Mouse (Mus musculus) ES-Bruce4 (cell line): ENCODE measurements around the gene Tmem39b. TPM values are rescaled to one million over a fixed set of nuclear protein-coding genes. Genes with fewer than 3 reads are reported as not detected.
A peak's percentile ranks its signal among the peaks of the same experiment; 100 is the strongest.

Source experiments
- H3K27ac ChIP-seq: 2 replicates; pipeline ENCODE4 v1.5.1; 2012; ENCODE audit warnings: low read length, inconsistent platforms; ENCODE audit not compliant: insufficient read depth
- H3K27me3 ChIP-seq: 2 replicates; pipeline ENCODE4 v1.6.1; 2012; ENCODE audit warnings: mild to moderate bottlenecking, low read length, inconsistent platforms; ENCODE audit not compliant: control insufficient read depth, poor library complexity, insufficient read depth, severe bottlenecking
- H3K36me3 ChIP-seq: 2 replicates; pipeline ENCODE4 v1.6.1; 2012; ENCODE audit warnings: inconsistent platforms, mild to moderate bottlenecking, low read length, moderate library complexity; ENCODE audit not compliant: control insufficient read depth, poor library complexity, insufficient read depth, severe bottlenecking
- H3K4me1 ChIP-seq: one replicate; pipeline ENCODE4 v1.8.1; 2011; ENCODE audit warnings: low read length; ENCODE audit not compliant: control insufficient read depth, insufficient read depth
- H3K4me3 ChIP-seq: 2 replicates; pipeline ENCODE4 v1.5.1; 2011; ENCODE audit warnings: low read depth, mild to moderate bottlenecking, low read length
- H3K9ac ChIP-seq: 2 replicates; pipeline ENCODE4 v1.6.1; 2012; ENCODE audit warnings: low read depth, mild to moderate bottlenecking, inconsistent platforms; ENCODE audit not compliant: poor library complexity, severe bottlenecking
- H3K9me3 ChIP-seq: replicated peaks from 2 replicates; pipeline ENCODE4 v1.6.1; 2012; ENCODE audit warnings: mild to moderate bottlenecking, low read length, inconsistent platforms; ENCODE audit not compliant: control insufficient read depth, poor library complexity, insufficient read depth, severe bottlenecking
- CTCF ChIP-seq: IDR thresholded peaks from one replicate; pipeline ENCODE4 v1.8.1; 2011; ENCODE audit warnings: low read depth, low read length
- EP300 ChIP-seq: IDR thresholded peaks from 2 replicates; pipeline ENCODE4 v1.6.1; 2011; ENCODE audit warnings: low read depth, low read length; ENCODE audit not compliant: insufficient read depth
- POLR2A ChIP-seq: IDR thresholded peaks from one replicate; pipeline ENCODE4 v1.8.1; 2011; ENCODE audit warnings: low read length; ENCODE audit not compliant: insufficient read depth
- polyA plus RNA-seq: library from polyadenylated mRNA; stranded (reverse); fragments of >200 nt; gene quantifications from 2 replicates; pipeline ENCODE4 v1.2.4, GENCODE M21; 2011; ENCODE audit warnings: low read depth; ENCODE audit not compliant: missing spikeins, insufficient read depth, insufficient read length

The Tmem39b gene
- polyA plus RNA-seq, 1 experiment, result 14.8 TPM

GRCm38 (mm10) chr4:129648656-129649055 is 48.0 kb downstream of the Tmem39b start:
- H3K4me3 ChIP-seq, result no peak overlapping the region
- TF ChIP-seq POLR2A (no peak), CTCF (no peak), EP300 (no peak)
- H3K9me3 ChIP-seq, result no peaks in the 10 kb centered on the region
- no peaks in the 10 kb centered on the region for H3K4me1 ChIP-seq
- H3K27ac ChIP-seq, result no peak overlapping the region
- H3K27me3 ChIP-seq, result no peaks in the 10 kb centered on the region
- H3K9ac ChIP-seq, result no peak overlapping the region
- peaks cover 53% of the 10 kb centered on the region for H3K36me3 ChIP-seq

GRCm38 (mm10) chr4:129645204-129645603 is 51.4 kb downstream of the Tmem39b start:
- TF ChIP-seq EP300, result no peak
- no peak for TF ChIP-seq POLR2A
- no peak for TF ChIP-seq CTCF
- peaks cover 33% of the 10 kb centered on the region for H3K36me3 ChIP-seq
- H3K4me3 ChIP-seq, result no peak overlapping the region

GRCm38 (mm10) chr4:129641756-129642155 is 54.9 kb downstream of the Tmem39b start:
- H3K9me3 ChIP-seq, result no peaks in the 10 kb centered on the region
- no peak overlapping the region for H3K9ac ChIP-seq
- H3K36me3 ChIP-seq, result peaks cover 33% of the 10 kb centered on the region
- TF ChIP-seq POLR2A (no peak), CTCF (no peak), EP300 (no peak)
- H3K4me1 ChIP-seq, result no peaks in the 10 kb centered on the region
- H3K27ac ChIP-seq, result no peak overlapping the region
- H3K27me3 ChIP-seq, result no peaks in the 10 kb centered on the region
- H3K4me3 ChIP-seq, result no peak overlapping the region

More at GRCm38 (mm10) chr4:129645204-129645603, 51.4 kb downstream of the Tmem39b start:
- H3K9ac ChIP-seq, result no peak overlapping the region
- H3K9me3 ChIP-seq, result no peaks in the 10 kb centered on the region
- H3K27me3 ChIP-seq, result no peaks in the 10 kb centered on the region
- H3K4me1 ChIP-seq, result no peaks in the 10 kb centered on the region
- no peak overlapping the region for H3K27ac ChIP-seq

- H3K36me3 ChIP-seq, result peaks cover 37% of the 10 kb centered on the region
These were observed 55.8 kb downstream of the Tmem39b start, which contains the start of gene Txlna for GRCm38 (mm10) chr4:129640638-129641467. TSS of gene Txlna (minus strand) at chr4:129641065.

GRCm38 (mm10) chr4:129640101-129640637 is 56.5 kb downstream of the Tmem39b start:
- Histone ChIP-seq H3K36me3 (peaks cover 37% of the 10 kb centered on the region), H3K27ac (no peak overlapping the region), H3K4me1 (no peaks in the 10 kb centered on the region), H3K4me3 (peak overlapping the region; percentile 97), H3K9ac (peak overlapping the region; percentile 81), H3K27me3 (no peaks in the 10 kb centered on the region), H3K9me3 (no peaks in the 10 kb centered on the region)
- no peak for TF ChIP-seq CTCF
- no peak for TF ChIP-seq POLR2A
- TF ChIP-seq EP300, result no peak

More at GRCm38 (mm10) chr4:129640638-129641467, 55.8 kb downstream of the Tmem39b start, which contains the start of gene Txlna:
- Histone ChIP-seq H3K4me3 (peak within 1 kb of the TSS; percentile 97), H3K4me1 (no peaks in the 10 kb centered on the region), H3K9me3 (no peaks in the 10 kb centered on the region), H3K27me3 (no peaks in the 10 kb centered on the region), H3K9ac (peak within 1 kb of the TSS; percentile 81), H3K27ac (peak within 1 kb of the TSS; percentile 60)
- TF ChIP-seq POLR2A, result peak; percentile 81
- TF ChIP-seq EP300, result 0 out of 2 replicates have a peak, but pooled peaks have one; percentile 56
- no peak for TF ChIP-seq CTCF

GRCm38 (mm10) chr4:129639221-129639620 is 57.4 kb downstream of the Tmem39b start:
- H3K27me3 ChIP-seq, result no peaks in the 10 kb centered on the region
- TF ChIP-seq POLR2A, result no peak
- no peak for TF ChIP-seq CTCF
- TF ChIP-seq EP300, result no peak
- no peaks in the 10 kb centered on the region for H3K4me1 ChIP-seq
- H3K9ac ChIP-seq, result 0 out of 2 replicates have a peak overlapping the region, but pooled peaks have one; percentile 81
- H3K36me3 ChIP-seq, result peaks cover 44% of the 10 kb centered on the region
- H3K27ac ChIP-seq, result no peak overlapping the region
- no peak overlapping the region for H3K4me3 ChIP-seq
- H3K9me3 ChIP-seq, result no peaks in the 10 kb centered on the region
